Mouse (Mus musculus): ENCODE measurements at regions not wholly inside any gene's neighbourhood (a gene's known extent, or its start where the extent isn't known, plus 50 kb on each side); places are given as distances from the start of the nearest gene placed in this dataset.

- TF ChIP-seq CTCF (IDR thresholded peaks at IDR 0.05; ENCODE audit: control insufficient read depth, insufficient read depth, insufficient read length): no peak
- TF ChIP-seq USF1 (IDR thresholded peaks at IDR 0.05; ENCODE audit: low read depth): no peak
- no peak for TF ChIP-seq MYOD1 (IDR thresholded peaks at IDR 0.05; ENCODE audit: control insufficient read depth, insufficient read length, low read depth)
- no peak for TF ChIP-seq MYOG (IDR thresholded peaks at IDR 0.05; ENCODE audit: control insufficient read depth, extremely low read depth, insufficient read length)
- TF ChIP-seq CEBPB (IDR thresholded peaks at IDR 0.05; ENCODE audit: low read depth): no peak
These were observed 168.7 kb downstream of the Tshz3 start for GRCm38 (mm10) chr7:36866602-36867001.
